Mouse (Mus musculus) mature B cell (primary cell): ENCODE data around the gene Glipr1l2.
"Not testable (repeated sequence)": the region's sequence is repeated elsewhere in the genome, so short reads cannot be mapped to it uniquely, and the experiment has no call there.

Experiments
- in situ Hi-C: fragments of 300-500 bp; cut with MboI; formaldehyde crosslinking; loops from 2 replicates; pipeline ENCODE4 v1.14.3; 2019

Gene Glipr1l2

DNA sequence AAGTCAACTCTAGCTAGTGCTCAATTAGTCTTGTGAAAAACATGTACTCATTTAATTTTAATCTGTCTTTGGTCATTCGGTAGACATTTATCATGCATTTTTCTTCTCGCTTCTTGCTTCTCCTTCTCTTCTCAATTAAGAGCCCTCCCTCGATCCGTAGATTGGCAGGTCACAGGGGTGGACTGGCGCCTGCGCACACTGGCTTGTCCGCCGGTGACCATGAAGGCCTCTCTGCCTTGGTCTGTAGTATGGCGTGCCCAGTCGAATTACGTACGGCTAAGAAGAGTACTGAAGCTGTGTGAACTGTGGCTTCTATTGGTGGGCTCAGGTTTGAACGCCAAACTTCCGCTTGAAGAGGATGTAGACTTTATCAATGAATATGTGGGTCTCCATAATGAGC is at the start of gene Glipr1l2:
Gene Glipr1l2, plus strand, starts transcription at position 198 of the 400 bp plus-strand sequence.
- in situ Hi-C loops = no loop called here

DNA sequence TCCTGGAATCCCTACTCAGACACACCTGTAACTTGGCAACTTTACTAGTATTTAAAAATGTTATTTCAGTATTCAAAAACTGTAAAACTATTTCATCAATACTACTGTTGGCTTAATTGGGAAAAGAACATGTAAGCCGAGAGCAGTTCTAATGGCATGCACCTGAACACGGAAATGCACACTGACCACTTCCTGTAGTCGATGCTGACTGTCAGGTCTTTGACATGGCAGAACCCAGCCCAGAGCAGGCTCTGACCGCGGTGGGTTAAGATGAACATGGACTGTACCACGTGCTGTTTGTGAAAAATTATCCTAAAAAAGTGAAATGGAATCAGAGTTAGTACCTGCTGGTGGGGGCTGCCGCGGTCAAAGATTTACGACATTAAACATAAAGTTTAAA is 39.6 kb upstream of the Glipr1l2 start:
- in situ Hi-C loops = not testable (repeated sequence)

DNA sequence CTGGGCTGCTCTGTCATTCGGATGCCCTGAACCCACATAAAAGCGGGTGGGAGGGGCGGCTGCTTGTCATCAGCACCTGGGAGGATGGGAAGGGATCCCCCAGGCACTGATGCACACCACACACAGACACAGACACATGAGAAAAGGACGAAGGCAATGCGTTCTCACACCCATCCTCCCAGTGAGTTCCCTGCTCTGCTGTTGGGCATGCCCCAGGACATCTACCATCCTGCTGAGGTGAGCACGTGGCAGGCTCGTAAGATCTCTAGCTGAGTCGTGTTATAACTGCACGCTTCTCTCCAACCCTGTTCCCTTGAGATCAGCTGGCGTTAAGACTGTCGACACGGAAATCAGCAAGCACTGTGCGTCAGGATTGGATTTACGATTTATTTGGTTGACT is 38.9 kb upstream of the Glipr1l2 start:
- in situ Hi-C loops = not testable (repeated sequence)

DNA sequence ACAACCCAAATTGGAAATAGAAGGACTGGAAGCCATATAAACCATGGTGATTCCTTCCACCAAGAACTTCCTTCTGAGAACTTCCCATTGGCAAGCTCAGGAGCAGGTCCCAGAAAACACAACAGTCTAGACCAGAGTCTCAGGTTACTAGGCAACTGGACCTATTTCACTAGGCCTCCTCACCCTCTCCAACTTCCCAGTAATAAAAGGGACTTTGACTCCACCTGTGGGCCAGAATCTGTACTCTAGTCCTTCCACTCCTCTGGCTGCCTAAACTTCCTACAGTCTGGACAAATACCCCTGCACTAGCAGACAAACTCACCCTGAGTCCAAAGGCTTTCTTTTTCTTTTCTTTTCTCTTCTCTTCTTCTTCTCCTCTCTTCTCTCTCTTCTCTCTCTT is 31.9 kb upstream of the Glipr1l2 start:
- in situ Hi-C loops = no loop called here

DNA sequence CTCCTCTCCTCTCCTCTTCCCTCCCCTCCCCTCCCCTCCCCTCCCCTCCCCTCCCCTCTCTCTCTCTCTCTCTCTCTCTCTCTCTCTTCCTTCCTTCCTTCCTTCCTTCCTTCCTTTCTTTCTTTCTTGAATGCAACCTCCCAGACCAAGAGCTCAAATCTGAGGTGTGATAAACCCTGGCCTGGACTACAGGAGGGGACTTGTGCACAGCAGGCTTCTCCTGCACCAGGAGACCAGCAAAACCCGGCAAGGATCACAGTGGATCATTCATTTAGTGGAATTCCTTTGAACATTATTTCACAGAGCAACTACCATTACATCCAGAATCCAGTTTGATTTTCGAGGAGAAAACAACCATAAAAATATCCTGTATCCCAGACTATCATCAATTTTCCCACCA is 31.2 kb upstream of the Glipr1l2 start:
- in situ Hi-C loops = not testable (repeated sequence)

DNA sequence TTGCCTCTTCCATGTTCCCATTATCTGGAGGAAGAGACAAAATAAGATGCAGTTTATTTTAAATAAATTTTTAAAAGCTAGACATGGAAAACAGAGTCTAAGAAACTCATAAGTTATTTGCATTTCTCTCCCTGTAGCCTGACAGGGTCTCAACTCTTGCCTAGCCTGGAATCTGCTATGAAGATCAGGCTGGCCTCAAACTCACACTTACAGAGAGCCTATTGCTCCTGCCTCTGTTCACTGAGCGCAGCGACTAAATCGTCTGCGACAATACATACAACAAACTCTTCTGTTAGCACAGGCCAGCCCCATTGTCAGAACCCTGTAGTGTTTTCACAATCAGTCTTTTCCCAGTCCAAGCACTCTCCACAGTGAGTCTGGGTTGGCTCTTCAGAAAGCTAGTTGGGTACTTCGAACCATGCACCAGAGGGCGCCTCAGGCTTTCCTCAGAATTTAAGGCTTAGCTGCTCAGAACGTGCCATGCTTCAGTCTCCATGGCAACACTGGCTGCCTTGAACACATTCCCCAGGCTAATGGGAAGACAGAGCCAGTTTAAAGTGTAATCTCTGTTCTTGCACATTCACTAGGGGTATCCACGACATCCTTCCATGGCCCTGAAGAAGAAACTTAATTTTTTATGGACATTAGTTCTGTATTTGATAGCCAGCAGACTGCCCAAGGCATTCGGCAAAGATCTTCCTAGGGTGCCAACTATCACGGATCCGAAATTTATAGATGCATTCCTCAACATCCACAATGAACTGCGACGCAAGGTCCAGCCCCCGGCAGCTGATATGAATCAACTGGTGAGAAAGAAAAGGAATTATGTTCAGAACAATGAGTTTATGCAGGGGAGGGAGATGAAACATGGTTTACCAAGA is 23.2 kb upstream of the Glipr1l2 start, which contains the start of gene Glipr1l1:
Gene Glipr1l1, plus strand, starts transcription at position 488 of the 881 bp plus-strand sequence.
- in situ Hi-C loops = no loop called here

DNA sequence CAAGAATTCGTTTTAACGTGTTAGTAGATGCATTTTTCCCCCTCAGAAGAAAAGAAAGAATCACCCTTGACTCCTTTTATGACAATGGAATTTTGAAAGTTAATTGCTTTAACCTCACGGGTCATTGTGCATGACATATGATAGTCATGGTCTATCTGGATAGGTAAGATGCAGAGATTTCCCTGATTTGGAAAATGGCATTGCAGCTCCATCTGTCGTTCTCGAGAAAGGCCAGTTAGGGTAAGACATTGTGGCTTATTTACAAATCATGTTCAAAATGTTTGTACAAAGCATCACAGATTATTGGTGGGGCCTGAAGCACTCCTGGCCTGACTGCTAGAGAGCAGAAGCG is 22.6 kb upstream of the Glipr1l2 start:
- in situ Hi-C loops = not testable (repeated sequence)

DNA sequence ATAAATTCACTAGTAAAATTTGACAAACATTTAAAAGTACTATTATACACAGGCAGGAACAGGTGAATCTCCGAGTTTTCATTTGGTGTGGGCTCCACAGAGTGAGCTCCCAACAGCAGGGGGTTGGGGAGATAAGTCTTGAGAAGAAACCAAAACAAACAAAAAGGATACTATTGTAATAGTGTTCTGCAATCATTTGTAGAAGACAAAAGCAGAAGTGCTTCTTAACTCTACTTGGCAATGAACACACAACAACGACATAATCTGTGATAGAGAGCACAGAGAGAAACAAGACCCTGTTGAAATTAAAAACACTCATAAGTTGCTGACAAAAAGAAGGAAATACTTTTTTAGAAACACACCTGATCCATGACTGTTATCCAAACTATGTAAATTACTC is 3.1 kb upstream of the Glipr1l2 start:
- in situ Hi-C loops = no loop called here

DNA sequence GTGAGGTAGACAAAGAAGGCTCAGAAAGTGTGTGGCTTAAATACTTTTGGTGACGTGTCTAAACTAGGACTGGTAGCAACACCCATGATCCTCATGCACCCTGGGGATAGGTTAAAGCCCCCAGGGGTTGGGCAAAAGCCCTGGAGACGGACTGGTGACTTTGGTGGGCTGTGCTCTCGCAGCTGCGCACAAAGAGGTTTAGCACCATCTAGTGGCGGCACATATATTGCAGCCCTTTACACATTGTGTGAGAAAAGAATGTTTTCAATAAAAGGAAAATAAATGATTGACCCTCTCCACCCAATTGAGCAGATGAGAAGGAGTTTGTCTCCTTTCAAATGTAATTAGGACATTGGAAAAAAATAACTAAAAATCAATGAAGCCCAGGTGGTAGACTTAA is 22.6 kb downstream of the Glipr1l2 start:
- in situ Hi-C loops = not testable (repeated sequence)

DNA sequence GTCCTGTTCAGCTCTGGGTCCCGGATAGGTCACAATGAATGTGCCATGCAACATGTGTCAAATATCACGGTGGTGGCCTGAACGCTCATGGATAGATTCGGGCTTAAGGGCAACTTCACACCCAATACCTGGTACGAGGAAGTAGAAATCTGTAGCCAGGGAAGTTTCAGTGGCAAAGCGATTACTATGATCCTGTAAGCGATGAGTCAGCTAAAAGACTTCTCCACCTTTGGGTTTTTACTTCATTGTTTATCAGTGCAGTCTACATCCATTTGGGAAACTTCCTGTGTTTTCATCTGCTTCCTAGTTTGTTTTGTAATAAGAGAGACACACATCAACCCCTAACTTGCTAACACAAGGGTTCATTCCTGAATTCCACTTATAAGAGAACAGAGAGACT is 27.2 kb downstream of the Glipr1l2 start:
- in situ Hi-C loops = no loop called here

DNA sequence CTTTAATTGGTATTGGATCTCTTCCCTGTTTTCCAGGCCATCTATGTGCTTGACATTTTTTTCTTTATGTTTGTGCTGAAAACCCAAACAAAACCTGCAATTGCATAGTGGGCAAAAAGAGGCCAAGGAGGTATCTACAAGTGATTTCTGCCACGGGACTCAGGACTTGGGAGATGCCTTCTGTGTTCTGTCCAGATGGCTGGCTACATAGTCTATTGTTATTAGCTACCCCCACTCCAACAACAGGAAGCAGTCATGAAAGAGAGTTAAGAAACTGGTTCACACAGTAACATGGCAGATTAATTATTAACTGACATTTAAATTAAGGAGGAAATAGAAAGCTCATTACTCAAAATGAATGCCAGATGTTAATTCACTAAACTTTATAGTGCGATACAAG is 41.9 kb downstream of the Glipr1l2 start:
- in situ Hi-C loops = not testable (repeated sequence)

DNA sequence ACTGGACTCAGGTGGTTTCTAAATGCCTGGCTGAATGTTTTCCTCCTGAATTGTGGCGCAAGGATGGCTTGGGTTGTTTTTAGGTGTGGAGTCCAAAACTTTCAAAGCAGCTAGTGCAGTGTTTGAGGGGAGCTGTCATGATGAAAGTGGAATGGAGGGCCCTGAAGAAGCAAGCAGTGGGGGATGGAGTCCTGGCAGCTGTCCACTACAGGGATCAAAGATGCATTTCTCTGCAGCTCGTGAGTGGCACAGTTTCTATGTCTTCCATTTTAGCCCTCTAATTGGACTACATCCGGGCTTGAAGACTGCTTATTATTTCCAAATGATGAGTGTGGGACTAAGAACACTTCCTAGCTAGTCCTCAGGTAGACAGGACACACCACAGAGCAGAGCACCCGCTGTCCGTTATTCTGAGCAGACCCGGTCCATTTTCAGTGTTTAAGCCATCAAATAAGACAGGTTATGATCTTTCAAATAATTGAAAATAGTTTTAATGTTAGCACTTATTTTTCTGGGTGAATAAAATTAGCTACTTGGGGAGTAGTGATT is 44.6 kb downstream of the Glipr1l2 start:
- in situ Hi-C loops = not testable (repeated sequence)

DNA sequence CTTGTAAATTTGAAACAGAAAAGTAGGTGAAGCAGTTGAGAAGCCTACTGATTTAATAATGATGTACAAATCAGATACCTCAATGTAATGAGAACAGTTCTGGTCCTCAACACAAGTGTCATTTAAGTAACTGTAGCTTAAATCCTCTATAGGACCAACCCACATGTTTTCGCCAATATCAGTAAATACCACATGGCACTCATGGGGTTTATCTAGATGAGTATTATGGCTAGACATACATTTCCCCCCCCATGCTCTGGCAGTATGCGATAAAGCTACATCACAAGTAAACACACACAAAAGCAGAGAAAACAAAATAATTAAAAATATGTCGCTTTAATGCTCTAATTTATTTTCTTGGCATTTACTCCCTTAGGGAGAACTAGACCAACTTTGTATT is 49.0 kb downstream of the Glipr1l2 start:
- in situ Hi-C loops = no loop called here

DNA sequence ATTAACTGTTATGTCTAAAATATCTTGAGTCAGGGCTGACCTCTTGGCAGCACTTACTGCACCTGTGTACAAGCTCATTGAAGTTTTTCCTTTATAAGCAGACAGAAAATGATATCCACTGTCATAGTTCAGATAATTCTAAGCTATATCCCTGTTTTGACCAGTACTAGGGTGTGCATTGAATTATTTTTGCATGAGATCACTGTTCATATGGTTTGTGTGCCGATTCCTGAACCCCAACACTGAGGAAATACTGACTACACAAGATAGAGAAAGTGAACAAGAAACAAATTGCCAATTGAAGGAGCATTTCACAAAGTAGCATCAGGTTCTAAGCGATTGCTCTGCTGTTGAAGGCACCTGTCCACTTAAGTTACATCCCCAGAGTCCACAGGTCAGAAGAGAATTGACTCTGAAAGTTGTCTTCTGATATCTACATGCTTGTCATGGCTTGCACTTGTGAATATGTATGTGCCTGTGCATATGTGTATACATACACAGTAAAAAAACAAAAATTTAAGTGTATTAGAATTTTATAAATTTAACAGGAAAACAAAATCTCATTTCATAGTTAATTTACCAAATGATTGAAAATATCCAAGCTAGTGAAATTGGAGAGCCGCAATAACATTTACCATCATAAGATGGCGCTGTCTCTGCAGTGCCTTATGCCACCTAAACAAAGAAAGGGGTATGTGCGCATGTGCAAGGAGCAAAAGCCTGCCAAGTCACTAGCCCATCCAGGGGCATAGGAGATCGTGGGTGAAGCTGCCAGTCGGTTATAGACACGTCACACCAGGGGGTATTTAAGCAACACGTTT is 55.1 kb downstream of the Glipr1l2 start:
- in situ Hi-C loops = no loop called here

DNA sequence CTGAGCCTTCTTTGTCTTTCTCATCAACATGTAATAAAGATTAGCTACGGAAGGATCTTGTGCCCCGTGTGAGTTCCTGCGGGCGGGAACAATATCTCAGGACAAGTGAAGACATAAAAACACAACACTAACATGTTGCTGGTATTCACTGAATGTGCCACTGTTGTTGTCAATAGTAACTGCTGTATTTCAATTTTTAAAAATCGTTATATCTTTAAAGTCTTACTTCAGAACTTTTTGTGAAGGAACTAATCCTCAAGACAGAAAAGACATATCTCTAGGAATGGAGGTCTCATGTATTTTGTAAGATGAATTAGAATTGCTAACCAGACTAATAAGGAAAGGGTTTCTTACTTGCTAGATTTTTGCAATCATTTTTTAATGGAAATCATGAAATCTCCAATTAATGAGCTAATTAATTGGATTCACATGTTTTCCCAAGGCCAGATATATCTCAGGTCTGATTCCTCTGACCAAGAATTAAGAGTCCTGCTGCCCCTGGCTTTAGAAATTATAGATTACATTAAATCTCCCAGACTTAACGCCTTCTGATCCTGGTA is 55.8 kb downstream of the Glipr1l2 start:
- in situ Hi-C loops = no loop called here

DNA sequence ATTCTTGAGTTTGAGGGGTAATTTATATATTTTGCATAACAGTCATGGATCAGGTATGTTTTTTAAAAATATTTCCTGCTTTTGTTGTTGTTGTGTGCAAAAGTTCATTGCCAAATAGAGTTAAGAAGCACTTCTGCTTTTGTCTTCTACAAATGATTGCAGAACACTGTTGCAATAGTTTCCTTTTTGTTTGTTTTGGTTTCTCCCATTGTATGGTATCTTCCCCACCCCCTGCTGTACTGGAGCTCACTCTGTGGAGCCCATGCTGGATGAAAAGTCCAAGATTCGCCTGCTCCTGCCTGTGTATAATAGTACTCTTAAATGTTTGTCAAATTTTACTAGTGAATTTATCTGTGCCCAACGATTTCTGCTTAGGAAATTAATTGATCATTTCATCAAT is 56.7 kb downstream of the Glipr1l2 start:
- in situ Hi-C loops = no loop called here
